ENCODE assay signal across 31 mouse cellular contexts in genomic region chr16:7229232-7229631, GRCm38 (mm10).
DNase-seq lines count a peak whose midpoint lies in the region; ATAC-seq and TF ChIP-seq lines count a peak whose summit lies in the region.
"Had no signal": no experiment of that assay in that cellular context is flagged by ENCODE, and none has a peak within 500 bp of the region (broad histone marks: within the 10 kb centered on the region; RNA-seq: fewer than 3 reads in every experiment).

No protein-coding gene starts in this region.

- no peaks in the 10 kb centered on the region for H3K36me3 ChIP-seq in midbrain, embryonic 16.5 days (ENCODE audit: control insufficient read depth, insufficient read depth, low read length)
- H3K36me3 ChIP-seq in midbrain, embryonic 14.5 days (ENCODE audit: control insufficient read depth, insufficient read depth, low read length), result peaks cover 6% of the 10 kb centered on the region; the same call in 1 of the 2 replicates
- H3K36me3 ChIP-seq: embryonic facial prominence, embryonic 13.5 days; heart, embryonic 15.5 days; hindbrain, embryonic 10.5 days; liver, embryonic 12.5 days had no signal

- no peaks in the 10 kb centered on the region for H3K27me3 ChIP-seq in midbrain, embryonic 16.5 days (ENCODE audit: control insufficient read depth, insufficient read depth, low read depth, low read length)
- no peaks in the 10 kb centered on the region for H3K27me3 ChIP-seq in midbrain, embryonic 14.5 days (ENCODE audit: control insufficient read depth, insufficient read depth, low read length)
- H3K27me3 ChIP-seq: embryonic facial prominence, embryonic 13.5 days; forebrain, embryonic 13.5 days; heart, embryonic 15.5 days; hindbrain, embryonic 15.5 days; liver, embryonic 12.5 days; neural tube, embryonic 13.5 days had no signal

- H3K4me3 ChIP-seq in gastrocnemius, adult 2 months, result no peak overlapping the region
- no peak overlapping the region for H3K4me3 ChIP-seq in midbrain, embryonic 16.5 days (ENCODE audit: low read depth, low read length)
- H3K4me3 ChIP-seq in midbrain, embryonic 14.5 days (replicated peaks; ENCODE audit: low read depth, low read length), result no peak overlapping the region
- H3K4me3 ChIP-seq: embryonic facial prominence, embryonic 13.5 days; erythroblast, embryonic 14.5 days; forebrain, embryonic 13.5 days; heart, embryonic 15.5 days; hindbrain, embryonic 10.5 days; hindbrain, embryonic 15.5 days; liver, embryonic 12.5 days; neural tube, embryonic 13.5 days had no signal

- intact Hi-C loops in gastrocnemius, adult 2 months (cut with DNase I), result no loop called here

- H3K4me2 ChIP-seq in midbrain, embryonic 16.5 days (ENCODE audit: low read length), result no peak overlapping the region
- H3K4me2 ChIP-seq in midbrain, embryonic 14.5 days (ENCODE audit: low read length), result no peak overlapping the region
- H3K4me2 ChIP-seq: embryonic facial prominence, embryonic 13.5 days; forebrain, embryonic 13.5 days; heart, embryonic 15.5 days; hindbrain, embryonic 15.5 days; liver, embryonic 12.5 days; neural tube, embryonic 13.5 days had no signal

- WGBS in midbrain, embryonic 16.5 days, result 54% methylated on average over 4 of the region's 4 CpGs
- 68% methylated on average over 4 of the region's 4 CpGs for WGBS in midbrain, embryonic 14.5 days

- peak; percentile 39 for DNase-seq in gastrocnemius, adult 2 months
- DNase-seq in gastrocnemius, adult 18-20 months (ENCODE audit: low spot score), result no peak
- peak; percentile 8 for DNase-seq in heart, postnatal 4 days
- DNase-seq in heart, adult 8-10 months (ENCODE audit: low spot score), result no peak
- no peak for DNase-seq in midbrain, embryonic 14.5 days
- DNase-seq in telencephalon, adult 2 months (ENCODE audit: low read depth, low spot score), result peak; percentile 59
- DNase-seq in adrenal gland, adult 8-10 months, result no peak
- DNase-seq: adrenal gland, adult 2 months; B cell, adult 2 months; cerebellum, adult 11 months; cerebellum, adult 9-10 months; cerebellum, postnatal 36 days; embryo, embryonic 11 days; gastrocnemius, postnatal 14 days; kidney, adult 11 months; kidney, postnatal 14 days; left cerebral cortex, postnatal 4 days; liver, postnatal 0 days; right cerebral cortex, postnatal 14 days had no signal

- no peak for ATAC-seq in midbrain, embryonic 16.5 days
- ATAC-seq in midbrain, embryonic 14.5 days (ENCODE audit: low FRiP score, low TSS enrichment), result no peak
- ATAC-seq: activated CD4-positive, CD25-positive, alpha-beta regulatory T cell, adult 4 months; forebrain, embryonic 13.5 days; inflammation-experienced regulatory T-cells, adult 6 months; liver, embryonic 12.5 days; liver, postnatal 0 days had no signal

- no peaks in the 10 kb centered on the region for H3K9me3 ChIP-seq in midbrain, embryonic 16.5 days (replicated peaks; ENCODE audit: control insufficient read depth, low read length, poor library complexity, severe bottlenecking)
- H3K9me3 ChIP-seq in midbrain, embryonic 14.5 days (ENCODE audit: control insufficient read depth, low read length), result no peaks in the 10 kb centered on the region
- H3K9me3 ChIP-seq: embryonic facial prominence, embryonic 13.5 days; forebrain, embryonic 13.5 days; heart, embryonic 15.5 days; hindbrain, embryonic 10.5 days; hindbrain, embryonic 15.5 days; liver, embryonic 12.5 days; neural tube, embryonic 13.5 days had no signal

- TF ChIP-seq CTCF in gastrocnemius, adult 2 months (IDR thresholded peaks at IDR 0.05), result no peak

- no peak overlapping the region for H3K9ac ChIP-seq in midbrain, embryonic 16.5 days (ENCODE audit: low read depth, low read length)
- H3K9ac ChIP-seq in midbrain, embryonic 14.5 days (replicated peaks; ENCODE audit: low read length), result no peak overlapping the region
- H3K9ac ChIP-seq: embryonic facial prominence, embryonic 13.5 days; forebrain, embryonic 13.5 days; heart, embryonic 15.5 days; hindbrain, embryonic 15.5 days; liver, embryonic 12.5 days; liver, postnatal 0 days; neural tube, embryonic 13.5 days had no signal

- H3K4me1 ChIP-seq in midbrain, embryonic 16.5 days (ENCODE audit: control insufficient read depth, insufficient read depth, low read length), result no peaks in the 10 kb centered on the region
- no peaks in the 10 kb centered on the region for H3K4me1 ChIP-seq in midbrain, embryonic 14.5 days (ENCODE audit: control insufficient read depth, insufficient read depth, low read length)
- H3K4me1 ChIP-seq: embryonic facial prominence, embryonic 13.5 days; hindbrain, embryonic 10.5 days; liver, embryonic 12.5 days had no signal

- H3K27ac ChIP-seq in gastrocnemius, adult 2 months, result peak overlapping the region; percentile 64
- 0 out of 2 replicates have a peak overlapping the region, but pooled peaks have one; percentile 28 for H3K27ac ChIP-seq in midbrain, embryonic 16.5 days (ENCODE audit: low read length)
- H3K27ac ChIP-seq in midbrain, embryonic 14.5 days (replicated peaks; ENCODE audit: low read depth, low read length), result no peak overlapping the region
- H3K27ac ChIP-seq: embryonic facial prominence, embryonic 13.5 days; forebrain, embryonic 13.5 days; heart, embryonic 15.5 days; hindbrain, embryonic 10.5 days; hindbrain, embryonic 15.5 days; liver, embryonic 12.5 days; macrophage; neural tube, embryonic 13.5 days had no signal

Comparison
In these comparisons a context has a peak if more than half of its experiments do, and no peak if none do; other contexts are left out.
1. DNase-seq: peak in gastrocnemius, adult 2 months (single experiment), heart, postnatal 4 days (single experiment) and telencephalon, adult 2 months (single experiment); none in gastrocnemius, adult 18-20 months (single experiment), heart, adult 8-10 months (single experiment), midbrain, embryonic 14.5 days (single experiment) and adrenal gland, adult 8-10 months (single experiment).